Mouse (Mus musculus) kidney, postnatal 36 days (tissue): ENCODE measurements around the gene Extl1.
"Not testable (repeated sequence)": the region's sequence is repeated elsewhere in the genome, so short reads cannot be mapped to it uniquely, and the experiment has no call there.

ENCODE experiments used
- DNase-seq, 2 experiments: peaks; one replicate each; pipeline ENCODE4 v3.0.0; 2021 to 2022; ENCODE audit warnings: mixed read lengths in 2 of 2

The Extl1 gene

DNA sequence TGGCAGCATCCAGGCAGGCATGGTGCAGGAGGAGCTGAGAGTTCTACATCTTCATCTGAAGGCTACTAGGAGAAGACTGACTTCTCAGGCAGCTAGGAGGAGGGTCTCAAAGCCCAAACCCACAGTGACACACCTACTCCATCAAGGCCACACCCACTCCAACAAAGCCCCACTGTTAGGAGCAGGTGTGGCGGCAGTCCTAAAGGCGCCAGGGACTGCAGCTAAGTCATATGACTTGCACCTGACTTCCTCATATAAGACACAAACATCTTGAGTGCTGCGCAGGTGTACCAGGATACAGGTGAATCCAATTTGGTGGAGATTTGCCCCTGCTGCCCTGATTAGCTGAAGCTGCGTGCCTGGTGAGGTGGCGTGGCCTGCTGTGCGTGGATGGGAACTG is at the start of gene Extl1:
Gene Extl1, minus strand, starts transcription at position 101 of the 400 bp plus-strand sequence.
- not testable (repeated sequence) for DNase-seq

DNA sequence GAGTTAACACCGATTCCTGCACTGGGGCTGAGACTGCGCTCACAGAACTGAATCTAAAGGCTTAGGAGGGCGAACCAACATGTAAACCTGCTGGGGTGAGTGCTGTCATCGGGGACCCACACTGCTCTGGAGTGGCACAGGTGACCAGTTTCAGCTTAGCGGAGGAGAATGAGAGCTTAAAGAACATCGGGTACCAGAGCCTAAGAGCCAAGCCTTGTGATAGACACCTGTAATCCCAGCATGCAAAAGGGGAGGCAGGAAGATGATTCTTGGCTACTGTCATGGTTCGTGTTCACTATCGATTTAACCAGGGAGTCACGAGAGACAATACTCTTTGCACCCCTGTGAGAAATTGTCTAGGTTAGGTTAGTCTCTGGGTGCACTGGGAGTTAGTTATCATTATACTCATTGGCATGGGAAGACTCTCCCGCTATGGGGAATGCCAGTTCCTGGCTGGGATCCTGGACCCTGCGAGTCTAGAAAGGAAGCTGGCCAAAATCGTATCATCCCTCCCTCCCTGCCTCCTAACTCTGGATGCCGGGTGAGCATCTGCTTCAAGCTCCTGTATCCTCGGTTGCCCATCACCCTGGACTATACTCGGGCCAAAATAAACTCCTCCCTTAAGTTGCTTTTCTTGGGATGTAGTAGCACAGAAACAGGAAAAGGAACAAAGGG is 49.2 kb upstream of the Extl1 start:
- no peak for DNase-seq

DNA sequence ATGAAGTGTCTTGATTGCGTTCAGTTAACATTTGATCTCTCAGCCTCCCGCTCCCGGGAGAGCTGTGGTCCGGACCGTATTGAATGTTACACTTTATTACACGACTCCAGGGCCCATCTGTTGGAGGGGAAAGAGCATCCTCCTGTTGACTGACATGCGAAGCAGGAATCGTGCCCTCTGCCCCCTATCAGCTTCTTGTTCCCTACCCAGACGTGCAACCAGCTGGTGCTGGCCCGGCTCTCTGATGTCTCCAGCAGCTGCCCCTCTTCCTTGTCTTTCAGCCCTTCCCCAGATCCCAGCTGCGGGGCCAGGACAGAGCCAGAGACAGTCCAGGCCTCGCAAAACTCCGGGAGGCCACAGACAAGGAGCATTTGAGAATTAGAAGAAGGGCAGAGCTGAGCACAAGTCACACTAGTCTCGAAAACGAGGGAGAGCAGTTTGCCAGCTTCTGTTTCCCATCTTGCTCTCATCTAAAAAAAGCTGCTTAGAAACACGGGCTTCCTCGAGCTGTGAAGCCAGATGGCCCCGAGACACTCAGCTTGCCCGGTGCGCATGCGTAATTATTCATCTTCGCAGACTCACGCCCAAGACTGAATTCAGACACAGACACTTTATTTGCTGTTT is 46.8 kb upstream of the Extl1 start:
- peak in 1 of 2 experiments; percentile 38 for DNase-seq

DNA sequence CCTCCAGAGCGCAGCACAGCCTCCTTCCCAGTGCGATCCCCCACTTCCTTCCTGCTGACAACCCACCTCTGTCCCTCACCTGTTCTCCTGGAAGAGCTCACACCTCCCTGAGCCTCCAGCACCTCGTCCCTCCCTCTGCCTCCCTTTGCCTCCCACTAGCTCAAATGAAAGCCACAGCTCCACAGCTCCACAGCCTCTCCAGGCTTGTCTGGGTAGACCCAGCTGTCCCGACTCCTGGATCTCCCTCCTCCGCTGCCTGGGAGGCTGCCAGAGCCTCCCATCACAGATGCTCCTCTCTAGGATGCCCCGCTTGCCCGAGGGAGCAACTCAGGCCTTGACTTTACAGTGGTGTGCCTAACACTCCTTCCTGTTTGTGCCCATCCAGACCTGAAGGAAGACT is 41.4 kb upstream of the Extl1 start:
- DNase-seq, result no peak

DNA sequence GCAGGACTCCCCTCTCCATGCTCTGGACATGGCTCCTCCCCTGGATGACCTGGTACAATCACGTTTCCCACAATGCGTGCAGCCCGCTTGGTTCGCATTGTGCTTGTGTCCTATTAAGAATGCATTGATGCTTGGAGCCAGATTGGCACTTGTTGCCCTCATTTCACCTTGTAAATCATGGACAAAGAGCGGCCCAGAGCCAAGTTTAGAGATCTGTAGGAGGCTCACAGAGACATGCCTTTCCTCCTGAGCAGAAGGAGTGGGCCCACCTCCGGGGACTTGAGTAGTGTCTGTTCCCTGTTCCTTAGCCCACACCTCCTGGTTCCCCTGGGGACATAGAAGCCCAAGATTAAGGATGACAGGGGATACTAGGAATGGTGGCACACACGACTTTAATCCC is 40.3 kb upstream of the Extl1 start:
- DNase-seq, result no peak

DNA sequence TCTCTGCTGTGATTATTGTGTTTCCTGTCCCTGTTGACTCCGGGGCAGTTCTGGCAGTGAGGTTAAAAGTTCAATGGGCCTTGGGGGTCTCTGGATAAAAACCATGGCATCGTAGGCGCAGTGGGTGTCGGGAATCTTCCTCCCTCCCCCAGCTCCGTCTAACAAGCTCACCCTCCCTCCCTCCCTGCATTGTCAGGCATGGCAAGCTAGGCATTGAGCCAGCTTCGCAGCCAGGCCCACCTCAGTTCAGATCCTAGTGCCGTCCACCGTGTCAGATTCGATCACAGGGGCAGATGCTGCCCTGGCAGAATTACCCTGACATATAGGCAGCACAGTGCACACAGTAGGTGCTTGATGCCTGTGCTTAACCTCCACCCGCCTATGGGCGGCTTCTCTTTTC is 38.3 kb upstream of the Extl1 start:
- DNase-seq, result no peak

DNA sequence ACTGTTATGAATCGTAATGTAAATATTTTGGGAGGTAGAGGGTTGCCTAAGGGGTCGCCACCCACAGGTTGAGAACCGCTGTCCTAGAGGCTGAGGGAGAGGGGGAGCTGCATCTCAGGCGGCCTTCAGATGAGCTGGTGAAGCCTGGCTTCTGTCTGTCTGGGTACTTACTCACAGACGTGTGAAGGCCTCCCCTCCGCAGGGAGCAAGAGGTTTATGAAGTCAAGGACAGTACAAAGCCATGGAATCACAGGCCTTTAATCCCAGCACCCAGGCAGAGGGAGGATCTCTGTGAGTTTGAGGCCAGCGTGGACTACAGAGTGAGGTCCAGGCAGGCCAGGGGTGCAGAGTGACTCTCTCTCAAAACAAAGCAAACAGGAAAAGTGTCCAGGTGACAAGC is 33.5 kb upstream of the Extl1 start:
- no peak for DNase-seq

DNA sequence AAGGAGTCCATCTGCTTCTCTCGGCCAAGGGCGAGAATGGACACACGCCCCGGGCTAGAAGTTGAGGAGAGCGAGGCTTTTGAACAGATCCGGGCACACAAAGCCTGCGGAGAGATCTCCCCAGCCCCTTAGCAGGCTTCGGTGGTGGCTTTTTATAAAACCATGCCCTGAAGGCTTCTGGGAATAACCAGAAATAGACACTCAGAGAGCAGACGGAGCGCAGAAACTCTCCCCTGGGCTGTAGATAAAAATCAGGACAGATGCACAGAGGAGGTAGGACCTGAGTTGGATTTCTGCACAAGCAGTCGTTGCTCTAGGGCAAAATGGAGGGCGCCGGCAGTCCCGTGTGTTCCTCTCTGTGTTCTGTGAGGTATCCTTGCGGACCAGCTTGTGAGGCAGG is 33.0 kb upstream of the Extl1 start:
- no peak for DNase-seq

DNA sequence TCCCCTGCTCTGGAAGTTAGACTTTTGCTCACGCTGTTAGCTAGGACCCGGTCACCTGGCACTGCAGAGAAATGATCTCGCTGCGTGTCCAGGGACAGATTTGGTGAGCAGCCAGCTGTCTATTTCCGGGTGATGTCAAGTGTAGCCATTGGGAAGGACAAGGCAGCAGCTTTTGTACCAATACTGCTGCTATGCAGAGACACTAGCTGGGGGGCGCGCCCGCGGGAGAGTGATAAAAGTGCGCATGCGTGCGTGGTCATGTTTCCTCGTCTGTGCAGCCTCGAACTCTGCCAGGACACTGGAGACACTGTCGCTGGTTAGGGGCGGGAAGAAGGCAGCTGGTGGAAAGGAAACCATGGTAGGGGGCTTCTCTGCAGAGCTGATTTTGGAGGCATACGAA is 32.5 kb upstream of the Extl1 start:
- peak in 1 of 2 experiments; percentile 30 for DNase-seq

DNA sequence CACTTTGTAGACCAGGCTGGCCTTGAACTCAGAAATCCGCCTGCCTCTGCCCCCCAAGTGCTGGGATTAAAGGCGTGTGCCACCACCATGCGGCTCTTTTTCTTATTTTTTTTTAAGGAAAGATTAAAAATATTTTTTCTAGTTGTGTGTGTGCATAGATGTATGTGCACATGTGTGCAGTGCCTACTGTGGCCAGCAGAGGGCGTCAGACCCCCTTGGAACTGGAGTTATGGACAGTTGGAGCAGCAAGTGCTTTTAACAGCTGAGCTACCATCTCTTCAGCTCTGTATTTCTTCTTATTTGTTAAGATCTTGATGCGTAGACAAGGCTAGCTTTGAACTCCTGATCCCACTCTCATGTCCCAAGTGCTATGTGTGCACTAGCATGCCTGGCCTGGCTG is 25.6 kb upstream of the Extl1 start:
- peak in 1 of 2 experiments; percentile 46 for DNase-seq

DNA sequence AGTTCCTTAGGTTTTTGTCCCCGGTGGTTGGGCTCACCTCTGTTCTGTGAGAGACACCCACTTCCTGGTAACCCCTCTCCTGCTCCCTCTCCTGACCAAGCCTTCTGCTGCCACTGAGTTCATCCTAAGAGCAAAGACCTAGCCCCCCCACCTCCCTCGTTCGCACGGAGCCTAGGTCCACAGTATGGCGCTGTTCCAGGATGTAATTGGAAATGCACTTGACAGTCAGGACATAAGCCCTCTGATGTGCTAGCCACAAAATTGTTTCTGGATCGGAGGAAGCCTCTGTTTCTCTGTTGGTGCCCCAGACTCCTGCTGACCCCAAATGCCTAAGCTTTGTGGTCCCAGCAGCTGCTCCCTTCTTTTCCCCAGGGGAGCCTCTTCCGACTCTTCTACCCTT is 20.1 kb upstream of the Extl1 start:
- no peak for DNase-seq

DNA sequence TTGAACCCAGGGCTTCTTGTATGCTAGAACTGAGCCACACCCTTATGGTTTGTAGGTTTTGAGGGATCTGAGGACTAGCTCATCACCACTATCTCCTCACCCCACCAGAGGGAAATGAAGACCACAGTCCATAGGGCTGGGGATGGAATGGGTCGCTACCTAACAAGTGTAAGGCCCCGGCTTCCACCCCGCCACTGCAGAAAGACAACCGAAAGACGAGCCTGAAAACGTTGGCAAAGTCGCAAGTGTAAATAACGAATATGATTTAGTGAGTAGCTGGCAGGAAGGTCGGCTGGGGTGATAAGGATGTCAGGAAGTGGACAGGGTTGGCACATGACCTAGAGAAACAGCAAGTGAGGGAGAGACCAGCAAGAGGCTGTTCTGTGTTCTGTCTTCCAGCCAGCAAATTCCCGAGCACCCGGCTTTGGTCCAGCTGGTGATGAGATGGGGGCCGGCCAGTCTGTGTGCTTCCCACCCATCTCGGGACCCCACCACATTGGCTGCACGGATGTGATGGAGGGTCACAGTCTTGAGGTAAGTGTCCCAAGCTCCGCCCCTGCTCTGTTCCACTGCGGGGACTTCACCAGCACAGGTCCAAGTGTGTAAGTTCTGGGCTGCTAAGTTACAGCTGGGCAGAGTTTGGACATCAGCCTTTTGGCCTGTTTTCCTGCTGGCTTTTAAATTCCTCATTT is 19.1 kb upstream of the Extl1 start:
- peak in 1 of 2 experiments; percentile 47 for DNase-seq

DNA sequence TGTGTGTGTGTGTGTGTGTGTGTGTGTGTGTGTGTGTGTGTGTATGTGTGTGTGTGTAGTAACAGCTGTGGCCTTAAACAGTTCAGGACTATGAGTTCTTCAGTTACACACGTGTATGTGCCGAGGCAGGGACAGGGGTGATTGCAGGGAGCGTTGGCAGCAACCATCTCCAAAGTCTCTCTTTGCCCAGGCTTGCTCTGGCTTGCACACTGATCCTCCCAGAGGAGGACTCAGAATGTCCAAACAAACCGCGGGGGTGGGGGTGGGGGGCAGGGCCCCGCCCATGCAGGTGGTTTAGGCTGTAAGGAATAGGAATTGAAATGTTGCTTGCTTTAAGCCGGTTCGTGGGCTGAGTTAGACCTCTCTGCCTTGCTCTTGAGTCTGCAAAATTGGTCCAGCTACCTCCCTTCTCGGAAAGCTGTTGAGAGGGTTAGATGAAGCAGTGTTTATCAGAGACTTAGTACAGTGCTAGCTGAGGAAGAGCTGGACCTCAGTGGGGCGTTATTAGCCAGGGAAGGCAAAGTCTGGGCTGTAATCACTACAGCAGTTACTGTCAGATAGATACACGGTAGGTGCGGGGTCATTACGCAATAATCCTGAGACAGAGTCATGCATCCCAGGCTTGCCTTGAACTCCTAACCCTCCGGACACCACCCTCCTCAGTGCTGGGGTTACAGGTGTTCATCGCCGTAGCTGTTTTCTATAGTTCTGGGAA is 18.4 kb upstream of the Extl1 start:
- DNase-seq, result no peak

DNA sequence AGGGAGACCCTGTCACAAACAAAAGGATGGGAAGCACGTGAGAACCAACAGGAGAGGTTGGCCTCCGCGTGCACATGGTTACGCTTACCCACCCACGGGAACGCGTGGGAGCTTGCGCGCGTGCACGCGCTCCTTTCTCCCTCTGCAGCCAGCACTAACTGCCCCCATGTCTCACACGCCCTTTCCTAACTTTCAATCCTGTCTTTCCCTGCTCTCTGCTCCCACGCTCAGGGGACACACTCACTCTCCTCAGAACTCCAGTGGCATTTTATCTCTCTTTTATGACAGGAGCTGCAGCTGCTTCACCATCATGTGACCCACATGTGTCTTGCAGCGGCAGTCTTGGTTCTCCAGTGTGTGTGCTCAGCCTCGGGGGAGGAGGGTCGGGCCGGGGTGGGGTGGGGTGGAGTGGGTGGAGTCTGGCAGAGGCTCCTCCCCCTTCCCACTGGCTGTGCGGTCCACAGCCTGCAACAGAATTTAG is 17.6 kb upstream of the Extl1 start:
- DNase-seq, result peak; percentile 46 to 80

DNA sequence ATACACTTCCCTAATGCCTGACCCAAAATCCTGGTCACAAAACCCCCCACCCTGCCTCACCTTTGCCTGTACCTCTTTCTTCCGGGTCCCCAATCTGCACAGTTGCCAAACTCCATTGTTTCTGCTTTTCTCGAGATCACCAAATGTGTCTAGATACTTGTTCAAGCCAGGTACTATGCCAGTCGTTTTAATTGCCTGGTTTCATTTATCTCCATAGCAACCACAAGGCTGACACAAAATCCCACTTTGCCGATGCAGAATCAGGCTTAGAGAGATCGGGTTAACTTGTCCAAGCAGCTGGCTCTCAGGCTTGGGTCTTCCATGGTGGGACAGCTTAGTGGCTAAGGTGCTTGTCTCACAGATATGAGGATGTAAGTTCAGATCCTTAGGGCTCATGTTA is 16.6 kb upstream of the Extl1 start:
- DNase-seq, result no peak

DNA sequence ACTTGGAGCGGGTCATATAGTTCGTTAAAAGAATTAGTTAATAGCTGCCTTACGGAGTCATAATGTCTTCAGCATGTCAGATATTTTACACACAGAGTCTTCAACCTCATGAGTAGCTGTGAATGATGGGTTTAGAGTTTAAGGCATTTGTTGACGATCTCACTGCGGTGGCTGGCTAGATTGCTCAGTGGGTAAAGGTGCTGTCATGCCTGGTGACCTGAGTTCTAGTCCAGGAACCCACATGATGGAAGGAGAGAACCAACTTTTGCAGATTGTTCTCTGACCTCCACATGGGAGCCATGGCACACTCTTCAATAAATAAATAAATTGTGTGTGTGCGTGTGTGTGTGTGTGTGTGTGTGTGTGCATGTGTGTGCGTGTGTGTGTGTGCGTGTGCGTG is 14.1 kb upstream of the Extl1 start:
- DNase-seq, result no peak

DNA sequence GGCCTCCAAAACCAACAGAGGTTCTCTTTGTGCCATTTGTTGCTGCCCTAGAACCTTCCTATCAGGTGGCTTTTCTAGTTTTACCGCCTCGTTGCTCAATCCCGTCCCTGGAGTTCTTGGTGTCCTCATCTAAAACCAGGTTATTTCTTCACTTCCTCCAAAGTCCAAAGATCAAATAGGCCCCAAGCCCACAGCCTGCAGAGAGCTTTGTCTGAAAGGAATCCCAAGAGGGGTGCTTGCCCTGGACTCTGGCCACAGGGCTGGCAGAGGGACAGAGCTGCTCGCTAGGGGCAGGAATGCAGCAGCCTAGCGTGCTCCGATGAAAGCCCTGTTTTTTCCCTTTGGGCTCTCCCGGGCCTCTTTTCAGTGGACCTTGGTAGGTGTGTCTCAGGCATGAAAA is 13.5 kb upstream of the Extl1 start:
- peak; percentile 89 to 93 for DNase-seq

DNA sequence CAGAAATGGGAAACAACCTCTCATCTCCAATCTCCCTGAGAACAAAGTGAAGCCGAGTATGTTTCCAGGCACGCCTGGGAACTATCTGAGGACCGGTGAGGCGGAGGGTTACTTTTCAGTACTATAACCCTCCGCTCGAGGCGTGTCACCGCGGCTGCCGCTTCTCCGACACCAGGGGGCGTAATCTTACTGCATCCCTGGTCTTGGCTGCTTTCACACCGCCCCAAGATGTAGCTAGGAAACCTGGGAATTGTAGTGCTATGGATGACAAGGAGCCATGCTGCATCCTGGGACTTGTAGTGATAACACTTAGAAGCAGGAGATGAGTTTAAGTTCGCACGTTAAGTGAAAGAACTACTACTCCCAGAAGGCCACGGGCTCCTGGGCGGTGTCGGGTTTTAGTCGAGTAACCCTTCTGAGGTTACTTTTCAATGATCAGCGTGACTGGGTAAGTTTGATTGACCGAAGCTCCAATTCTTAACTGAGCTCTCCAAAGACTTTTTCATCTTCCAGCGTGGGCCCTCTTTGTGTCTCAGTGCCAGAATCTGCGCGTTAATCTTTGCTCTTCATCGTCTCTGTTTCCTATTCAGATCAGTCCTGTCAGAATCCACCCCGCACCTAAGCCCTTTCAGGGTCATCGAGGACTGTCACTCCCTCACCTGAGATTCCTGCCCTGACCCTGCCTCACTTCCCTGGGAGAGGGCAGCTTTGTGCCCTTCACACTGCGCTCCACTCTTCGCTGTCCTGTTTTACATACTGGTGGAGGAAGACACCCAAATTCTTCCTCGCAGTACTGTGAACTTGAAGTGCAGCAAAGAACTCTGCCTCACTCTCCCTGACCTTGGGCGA is 12.6 kb upstream of the Extl1 start, which contains the start of gene Pafah2:
Gene Pafah2, plus strand, starts transcription at position 344 of the 849 bp plus-strand sequence.
- peak; percentile 92 to 98 for DNase-seq

DNA sequence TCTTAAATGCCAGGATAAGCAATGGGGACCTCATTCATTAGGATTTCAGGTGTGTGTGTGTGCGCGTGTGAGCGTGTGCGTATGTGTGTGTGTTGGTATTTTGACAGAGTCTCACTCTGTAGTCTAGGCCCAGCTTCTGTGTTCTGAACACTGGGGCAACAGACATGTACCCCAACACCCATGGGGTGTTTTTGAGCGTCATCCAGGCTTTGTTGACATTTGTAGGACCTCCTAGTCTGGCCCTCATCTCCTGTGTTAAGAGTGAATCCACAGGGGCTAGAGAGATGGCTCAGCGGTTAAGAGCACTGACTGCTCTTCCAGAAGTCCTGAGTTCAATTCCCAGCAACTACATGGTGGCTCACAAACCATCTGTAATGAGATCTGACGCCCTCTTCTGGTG is 11.5 kb upstream of the Extl1 start:
- DNase-seq, result no peak

DNA sequence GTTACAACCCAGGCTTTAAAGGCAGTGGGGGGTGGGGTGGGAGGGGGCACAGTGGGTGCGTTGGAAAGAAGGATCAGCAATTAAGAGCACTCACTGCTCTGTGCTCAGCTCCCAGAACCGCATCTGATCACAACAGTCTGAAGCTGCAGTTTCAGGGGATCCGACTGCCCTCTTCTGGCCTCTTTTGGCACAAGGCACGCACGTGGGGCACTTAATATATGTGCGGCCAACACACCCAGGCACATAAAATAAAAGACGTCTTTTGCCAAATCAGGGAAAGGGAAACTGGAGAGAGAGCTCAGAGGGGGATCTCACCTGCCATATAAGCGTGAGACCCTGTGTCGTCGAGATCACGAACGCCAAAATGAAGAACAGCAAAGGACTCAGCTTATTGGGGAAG is 9.4 kb upstream of the Extl1 start:
- peak in 1 of 2 experiments; percentile 50 for DNase-seq

DNA sequence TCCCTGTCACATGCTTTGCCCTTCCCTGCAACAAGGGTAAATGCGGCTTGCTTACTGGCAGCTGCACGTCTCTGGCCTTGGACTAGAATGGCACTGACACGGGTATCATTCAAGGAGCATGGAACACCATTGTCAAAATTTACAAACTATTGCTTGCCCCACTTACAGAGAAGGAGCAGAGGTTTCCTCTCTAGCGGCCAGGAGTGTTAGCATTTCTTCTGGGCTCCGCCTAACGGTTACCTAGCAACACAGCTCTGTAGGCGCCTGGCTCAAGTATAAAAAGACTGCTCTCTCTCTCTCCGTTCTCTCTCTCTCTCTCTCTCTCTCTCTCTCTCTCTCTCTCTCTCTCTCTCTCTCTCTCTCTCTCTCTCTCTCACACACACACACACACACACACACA is 8.9 kb upstream of the Extl1 start:
- DNase-seq, result peak in 1 of 2 experiments; percentile 39

DNA sequence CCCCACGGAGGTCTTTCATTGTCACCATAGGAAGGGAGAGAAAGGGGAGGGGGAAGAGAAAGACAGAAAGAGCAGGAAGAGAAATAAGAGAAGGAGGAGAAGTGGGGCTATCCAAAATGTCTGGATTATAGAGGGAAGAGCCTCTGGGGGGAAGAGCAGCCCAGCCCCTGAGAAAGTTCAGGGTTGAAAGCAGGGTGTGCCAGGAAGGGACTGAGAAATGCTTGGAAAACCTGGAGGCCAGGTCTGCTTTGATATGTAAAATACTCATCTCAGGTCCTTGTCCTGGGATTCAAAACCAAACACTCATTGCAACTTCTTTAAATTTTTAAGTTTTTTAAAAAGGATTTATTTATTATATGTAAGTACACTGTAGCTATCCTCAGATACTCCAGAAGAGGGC is 8.0 kb upstream of the Extl1 start:
- DNase-seq, result no peak
